Mouse (Mus musculus): ENCODE measurements around the gene Ptpdc1. TPM values are rescaled to one million over a fixed set of nuclear protein-coding genes. Genes with fewer than 3 reads are reported as not detected.

The Ptpdc1 gene
- polyA plus RNA-seq, 1 experiment, result 4.2 TPM

DNA sequence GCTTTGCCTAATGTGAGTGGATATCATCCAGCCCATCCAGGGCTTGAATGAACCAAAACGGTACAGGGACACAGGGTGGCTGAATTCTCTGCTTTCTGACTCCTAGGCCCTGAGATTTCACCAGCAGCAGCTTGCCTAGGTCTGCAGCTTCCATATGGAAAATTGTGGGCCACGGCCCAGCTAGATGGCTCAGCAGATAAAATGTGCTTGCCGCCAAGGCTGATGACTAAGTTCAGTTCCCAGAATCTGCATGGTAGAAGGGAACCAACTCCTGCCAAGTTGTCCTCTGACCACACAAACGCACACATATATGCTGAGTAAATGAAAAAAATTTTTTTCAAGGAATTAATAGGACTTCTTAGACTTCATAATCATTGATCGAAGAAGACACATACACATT, 77.2 kb downstream of the Ptpdc1 start:
- no peak for DNase-seq (ENCODE audit: low read depth)

DNA sequence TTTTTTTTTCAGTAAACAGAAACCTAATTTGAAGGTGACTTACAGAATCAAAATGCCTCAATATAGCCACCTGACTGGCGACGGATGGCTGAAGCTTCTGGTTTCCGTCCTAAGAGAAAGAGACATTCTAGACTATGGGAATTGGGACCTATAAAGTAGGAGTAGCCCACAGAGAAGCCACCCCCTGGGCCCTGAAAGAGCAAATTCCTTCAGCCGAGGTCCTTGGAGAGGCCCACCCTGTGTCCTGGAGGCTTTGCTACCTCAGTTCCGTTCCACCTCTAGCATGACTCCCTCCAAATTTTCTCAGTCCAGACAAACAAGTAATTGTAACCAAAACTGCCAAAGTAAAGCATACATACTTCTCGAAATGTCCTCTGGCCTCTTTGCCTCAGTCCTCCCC, 77.8 kb downstream of the Ptpdc1 start:
- no peak for DNase-seq (ENCODE audit: low read depth)

DNA sequence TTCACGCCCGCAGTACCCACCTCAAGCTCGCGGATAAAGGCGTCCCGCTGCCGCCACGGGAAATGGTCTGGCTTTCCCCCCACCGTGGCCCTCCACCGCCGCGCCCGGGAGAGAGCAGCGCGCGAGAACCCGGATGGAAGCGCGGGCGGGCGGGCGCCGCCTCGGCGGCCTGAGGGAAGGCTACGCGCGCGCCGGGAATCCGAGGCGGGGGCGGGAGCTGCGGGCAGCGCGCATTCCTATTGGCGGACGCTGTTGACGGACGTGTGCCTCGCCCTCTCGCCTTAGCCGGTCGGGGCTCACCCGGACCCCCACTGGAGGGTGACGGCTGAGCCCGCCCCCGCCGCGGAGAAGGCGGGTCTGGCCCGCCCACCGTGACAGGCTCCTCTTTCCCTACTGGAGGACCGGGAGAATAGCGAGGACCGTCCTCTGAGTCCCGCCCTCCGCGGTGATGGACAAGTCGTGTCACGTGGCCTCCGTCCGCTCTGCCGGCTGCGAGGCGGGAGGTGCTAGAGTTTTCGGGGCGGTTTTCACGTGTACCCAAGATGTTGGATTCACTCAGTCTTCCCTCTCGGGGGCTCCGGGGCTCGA, 79.0 kb downstream of the Ptpdc1 start:
- peak; percentile 86 for DNase-seq (ENCODE audit: low read depth)

DNA sequence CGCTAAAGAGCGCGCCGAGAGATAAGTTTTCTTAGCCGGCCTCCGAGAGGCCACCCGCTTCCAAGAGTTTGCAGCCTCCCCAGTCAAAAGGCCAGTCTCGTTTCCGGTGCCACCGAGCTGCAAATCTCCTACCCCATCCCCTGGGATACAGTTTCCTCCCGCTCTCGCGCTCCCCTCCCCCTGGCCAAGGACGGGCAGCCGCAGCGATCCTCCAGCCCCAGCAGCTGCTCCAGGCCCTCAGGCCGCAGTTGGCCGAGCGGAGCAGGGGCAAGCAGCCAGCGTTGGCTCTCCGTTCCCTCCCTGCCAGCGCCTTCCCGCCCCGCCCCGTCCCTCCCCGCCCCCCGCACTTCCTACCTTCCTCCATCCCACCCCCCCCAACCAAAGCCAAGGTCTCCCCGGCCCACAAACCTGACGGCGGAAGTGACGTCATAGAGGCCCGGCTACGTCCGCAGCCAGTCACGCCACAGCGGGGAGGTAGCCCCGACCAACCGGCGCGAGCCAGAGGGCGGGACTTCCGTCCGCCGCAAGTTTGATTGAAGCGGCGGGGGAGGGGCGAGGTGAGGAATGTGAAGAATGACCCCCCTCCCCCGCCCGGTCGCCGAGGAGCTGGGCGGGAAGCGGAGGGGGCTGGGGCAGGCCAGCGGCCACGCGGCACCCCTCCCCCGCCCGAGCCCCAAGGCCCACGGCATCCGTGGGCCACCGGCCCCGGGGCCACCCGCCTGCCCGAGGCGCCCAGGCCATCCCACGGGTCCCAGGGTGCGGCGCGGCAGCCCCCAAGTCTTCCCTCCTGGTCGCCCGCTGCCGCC, 79.8 kb downstream of the Ptpdc1 start:
- DNase-seq (ENCODE audit: low read depth), result peak; percentile 72

DNA sequence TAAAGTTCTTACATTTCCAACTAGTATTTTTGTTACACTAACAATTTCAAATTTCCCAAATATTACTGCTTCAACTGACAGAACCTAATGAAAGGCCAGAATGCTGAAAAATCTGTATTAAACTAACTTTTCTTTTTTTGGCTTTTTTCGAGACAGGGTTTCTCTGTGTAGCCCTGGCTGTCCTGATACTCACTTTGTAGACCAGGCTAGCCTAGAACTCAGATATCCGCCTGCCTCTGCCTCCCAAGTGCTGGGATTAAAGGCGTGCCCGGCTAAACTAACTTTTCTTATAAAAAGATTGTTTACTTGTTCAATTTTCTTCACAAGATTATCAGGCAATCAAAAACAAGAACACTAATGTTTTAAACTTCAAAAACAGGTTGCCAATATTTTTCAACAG, 80.6 kb downstream of the Ptpdc1 start:
- DNase-seq (ENCODE audit: low read depth), result no peak

DNA sequence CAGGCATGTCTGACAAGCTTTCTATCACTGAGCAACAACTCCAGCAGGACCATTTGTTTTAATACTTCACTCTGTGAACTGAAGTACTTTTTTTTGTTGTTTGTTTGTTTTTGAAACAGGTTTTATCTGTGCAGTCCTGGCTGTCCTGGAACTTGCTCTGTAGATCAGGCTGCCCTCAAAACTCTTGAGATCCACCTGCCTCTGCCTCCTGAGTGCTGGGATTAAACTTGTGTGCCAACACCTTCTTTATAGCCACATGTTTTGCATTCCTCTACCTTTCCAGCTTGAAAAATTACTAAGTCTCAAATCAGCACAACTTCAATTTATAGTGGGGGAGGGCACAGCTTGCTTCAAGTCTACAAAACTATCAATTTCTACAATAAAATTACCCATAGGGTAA, 81.1 kb downstream of the Ptpdc1 start:
- DNase-seq (ENCODE audit: low read depth), result no peak

DNA sequence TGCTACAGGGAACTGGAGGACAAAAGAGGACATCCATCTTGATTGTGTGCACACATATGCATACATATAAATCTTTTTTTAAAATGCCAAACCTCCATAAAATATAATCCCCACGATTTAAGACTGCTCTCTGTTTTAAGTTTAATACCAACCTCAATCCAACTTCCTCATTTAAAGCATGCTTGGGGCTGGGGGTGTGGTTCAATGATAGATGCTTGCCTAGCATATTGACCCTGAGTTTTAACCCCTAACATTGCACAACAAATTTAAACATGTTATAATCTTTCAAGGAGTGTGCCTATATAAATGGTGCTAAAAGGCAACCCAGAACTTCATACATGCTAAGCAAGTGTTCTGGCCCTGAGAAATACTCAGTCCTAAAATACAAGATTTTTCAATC, 85.0 kb downstream of the Ptpdc1 start:
- DNase-seq (ENCODE audit: low read depth), result no peak

DNA sequence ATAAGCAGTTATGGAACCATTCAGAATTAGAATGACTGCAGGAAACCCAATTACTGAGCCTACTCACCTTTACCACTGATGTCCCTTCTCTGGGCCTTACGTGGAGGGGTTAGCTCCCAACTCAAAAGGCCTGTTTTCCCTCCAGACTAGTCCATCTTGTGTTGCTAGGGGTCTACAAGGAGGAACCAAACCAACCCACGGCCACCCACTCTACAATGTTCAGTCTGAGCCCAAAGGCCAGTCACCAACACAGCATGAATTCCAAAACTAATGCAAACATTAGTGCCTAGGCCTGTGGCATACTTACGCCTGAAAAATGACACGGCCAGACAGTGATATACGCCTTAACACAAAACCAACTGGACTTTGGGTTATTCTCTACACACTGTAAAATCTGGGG, 92.0 kb downstream of the Ptpdc1 start:
- no peak for DNase-seq (ENCODE audit: low read depth)

DNA sequence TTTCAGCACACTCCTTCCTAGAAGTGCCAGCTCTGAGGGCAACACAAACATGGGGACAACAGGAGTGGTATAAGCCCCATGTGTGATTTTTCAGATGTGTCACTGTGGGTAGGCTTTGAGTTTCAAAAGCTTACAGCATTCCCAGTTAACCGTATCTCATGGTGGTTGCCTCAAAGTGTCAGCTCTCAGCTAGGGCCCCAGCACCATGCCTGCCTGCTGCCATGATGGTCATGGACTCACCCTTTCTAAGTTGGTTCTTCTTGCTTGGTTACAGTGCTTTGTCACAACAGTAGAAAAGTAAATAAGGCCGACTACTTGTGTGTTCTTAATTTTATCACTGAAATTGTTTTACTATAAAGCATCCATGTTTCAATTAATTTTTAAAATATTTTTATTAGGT, 94.0 kb downstream of the Ptpdc1 start:
- no peak for DNase-seq (ENCODE audit: low read depth)

DNA sequence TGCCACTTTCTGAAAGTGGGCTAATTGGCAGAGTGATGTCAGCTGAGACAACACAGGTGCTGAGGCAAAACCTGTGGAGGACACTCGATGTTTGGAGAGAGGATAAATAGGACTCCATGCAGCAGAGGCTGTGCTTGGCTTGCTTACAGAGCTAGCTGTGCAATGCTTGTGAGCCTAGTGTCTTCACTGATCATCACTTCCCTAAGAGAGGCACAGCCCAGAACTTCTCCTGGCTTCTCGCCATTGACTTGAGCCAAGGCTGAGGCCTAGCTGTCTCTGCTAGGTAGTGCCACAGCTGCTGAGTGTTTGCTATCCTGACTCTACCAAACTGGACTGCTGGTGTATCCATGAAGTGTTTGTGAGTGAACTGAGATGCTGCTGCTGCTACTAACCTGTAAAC, 94.8 kb downstream of the Ptpdc1 start:
- DNase-seq (ENCODE audit: low read depth), result no peak

DNA sequence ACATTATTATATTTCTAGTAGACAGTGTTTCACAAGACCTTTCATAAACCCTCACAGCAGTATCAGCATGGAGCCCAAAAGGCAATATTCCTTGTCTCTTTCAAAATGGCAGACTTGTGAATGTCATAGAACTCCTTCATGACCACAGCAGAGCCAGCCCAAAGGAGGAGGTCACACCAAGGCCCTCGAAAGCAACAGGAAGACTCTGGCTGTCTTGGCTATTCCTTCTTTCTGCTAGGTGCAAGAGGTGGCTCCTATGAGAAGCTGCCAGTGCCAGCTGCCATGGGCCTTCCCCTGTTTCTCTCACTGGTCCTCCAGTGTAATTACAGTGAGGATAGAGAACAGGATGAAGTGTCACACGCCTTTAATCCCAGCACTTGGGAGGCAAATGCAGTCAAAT, 96.4 kb downstream of the Ptpdc1 start:
- DNase-seq (ENCODE audit: low read depth), result no peak

DNA sequence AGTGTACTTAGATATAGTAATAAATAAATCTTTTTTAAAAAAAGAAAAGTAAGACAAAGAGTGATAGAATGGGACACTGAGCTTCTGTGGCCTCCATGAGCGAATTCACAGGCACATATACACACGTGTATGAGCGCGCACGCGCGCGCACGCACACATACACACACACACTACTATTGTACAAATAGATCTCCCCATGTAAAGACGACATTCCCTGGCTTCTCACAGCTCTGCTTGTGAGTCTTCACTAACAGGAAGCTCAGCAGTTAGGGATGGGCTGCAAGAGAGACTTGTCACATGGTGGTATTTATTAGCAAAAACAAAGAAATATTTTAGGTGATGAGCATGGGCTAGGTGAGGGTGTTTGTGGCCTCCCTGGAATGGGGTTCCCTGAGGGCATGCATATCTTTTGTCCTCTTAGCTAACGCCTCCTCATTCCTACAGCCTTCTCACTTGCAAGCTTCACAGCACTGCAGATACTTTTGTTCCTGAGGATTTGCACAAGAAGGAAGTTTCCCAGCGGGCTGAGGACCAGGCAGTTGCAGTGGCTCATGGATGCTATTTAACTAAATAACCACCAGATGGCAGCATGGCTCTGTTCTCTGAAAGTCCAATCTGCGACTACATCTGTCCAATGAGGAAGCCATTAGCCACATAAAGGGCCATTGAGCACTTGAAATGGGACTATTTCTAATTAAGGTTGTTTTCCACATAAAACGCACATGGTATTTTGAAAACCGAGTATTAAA, 97.2 kb downstream of the Ptpdc1 start:
- no peak for DNase-seq (ENCODE audit: low read depth)

Other genes starting within 250 kb of the Ptpdc1 start
- 7.5 and 8.6 TPM in 2 replicates for gene Zfp169, start 112.2 kb downstream of the Ptpdc1 start, polyA plus RNA-seq (2012; rRNA removed)
- gene A830005F24Rik, start 112.1 kb downstream of the Ptpdc1 start, polyA plus RNA-seq (2012; rRNA removed), result not detected in 2 replicates
- gene Barx1, start 37.3 kb upstream of the Ptpdc1 start, polyA plus RNA-seq (2012; rRNA removed), result not detected in 2 replicates
- 12.2 and 18.2 TPM in 2 replicates for gene Phf2, start 245.5 kb upstream of the Ptpdc1 start, polyA plus RNA-seq (2012; rRNA removed)

All from gonadal fat pad, adult 2 months (tissue).